Mouse (Mus musculus): ENCODE measurements at regions not wholly inside any gene's neighbourhood (a gene's known extent, or its start where the extent isn't known, plus 50 kb on each side); places are given as distances from the start of the nearest gene placed in this dataset.

GRCm38 (mm10) chr13:52047937-52048336 is 201.5 kb downstream of the Gadd45g start:
- TF ChIP-seq CTCF (IDR thresholded peaks at IDR 0.05; ENCODE audit: low read depth, low read length) (no peak), POLR2A (IDR thresholded peaks at IDR 0.05; ENCODE audit: insufficient read depth, low read length) (no peak), EP300 (IDR thresholded peaks at IDR 0.05; ENCODE audit: insufficient read depth, low read depth, low read length) (no peak)

Data from ES-Bruce4 (cell line).